Mouse (Mus musculus): ENCODE measurements around the gene Olfr453.

The Olfr453 gene

DNA sequence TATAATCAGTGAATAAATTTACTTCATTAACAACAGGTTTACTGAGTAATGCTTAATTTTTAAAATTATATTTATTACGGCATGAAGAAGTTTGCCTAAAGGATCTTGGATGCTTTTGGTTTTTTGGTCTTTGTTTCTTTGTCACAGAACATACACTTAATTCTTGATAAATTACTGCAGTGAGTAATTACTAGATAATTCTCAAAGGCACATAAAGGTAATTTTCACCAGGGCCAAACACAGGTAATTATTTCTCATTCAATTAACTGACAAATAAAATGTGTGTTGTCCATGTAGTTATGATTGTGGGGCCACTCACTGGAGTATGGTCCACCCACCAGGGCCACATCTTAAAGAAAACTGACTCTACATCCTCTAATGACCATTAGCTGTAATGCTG lies at the start of gene Olfr453:
TSS of gene Olfr453 (plus strand) at position 301 of the 400 bp plus-strand sequence.
- DNase-seq (ENCODE audit: low spot score in 2 of 2) = no peak

DNA sequence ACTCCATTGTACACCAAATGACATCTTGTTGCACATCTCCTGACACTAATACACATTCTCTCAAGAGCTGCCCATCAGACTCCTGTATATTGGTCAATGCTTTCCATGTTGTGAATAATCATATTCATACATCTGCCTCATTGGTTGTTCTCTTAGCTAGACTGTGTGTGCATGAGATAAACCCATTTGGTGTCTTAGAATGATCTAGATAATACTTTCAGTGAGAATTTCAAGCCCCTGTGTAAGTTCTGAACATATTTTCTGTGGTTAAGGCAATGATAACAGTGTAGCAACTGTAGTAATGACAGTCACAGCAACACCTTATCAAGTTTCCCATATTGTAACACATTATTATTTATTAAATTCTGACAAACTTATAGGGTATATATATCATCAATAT lies 49.4 kb upstream of the Olfr453 start:
- DNase-seq (ENCODE audit: low spot score in 2 of 2) = no peak

DNA sequence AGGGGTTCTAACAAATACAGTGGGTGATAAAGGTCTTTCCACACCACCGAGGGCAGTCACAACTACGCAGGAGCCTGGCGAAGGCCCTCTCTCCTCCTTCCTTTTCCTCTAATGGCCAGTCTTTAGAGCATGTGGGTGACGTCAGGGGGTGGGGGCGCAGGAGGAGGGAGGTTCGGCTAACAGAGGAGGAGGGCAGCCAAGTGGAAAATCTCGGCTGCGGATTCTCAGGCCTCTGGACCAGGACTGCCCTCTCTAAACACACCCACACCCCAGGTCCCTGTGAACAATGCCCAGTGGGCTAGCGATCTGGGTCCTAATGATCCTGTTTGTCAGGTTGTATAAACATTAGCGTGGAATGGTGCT lies 47.0 kb upstream of the Olfr453 start:
- peak; percentile 63 to 81 for DNase-seq (ENCODE audit: low spot score in 2 of 2)

DNA sequence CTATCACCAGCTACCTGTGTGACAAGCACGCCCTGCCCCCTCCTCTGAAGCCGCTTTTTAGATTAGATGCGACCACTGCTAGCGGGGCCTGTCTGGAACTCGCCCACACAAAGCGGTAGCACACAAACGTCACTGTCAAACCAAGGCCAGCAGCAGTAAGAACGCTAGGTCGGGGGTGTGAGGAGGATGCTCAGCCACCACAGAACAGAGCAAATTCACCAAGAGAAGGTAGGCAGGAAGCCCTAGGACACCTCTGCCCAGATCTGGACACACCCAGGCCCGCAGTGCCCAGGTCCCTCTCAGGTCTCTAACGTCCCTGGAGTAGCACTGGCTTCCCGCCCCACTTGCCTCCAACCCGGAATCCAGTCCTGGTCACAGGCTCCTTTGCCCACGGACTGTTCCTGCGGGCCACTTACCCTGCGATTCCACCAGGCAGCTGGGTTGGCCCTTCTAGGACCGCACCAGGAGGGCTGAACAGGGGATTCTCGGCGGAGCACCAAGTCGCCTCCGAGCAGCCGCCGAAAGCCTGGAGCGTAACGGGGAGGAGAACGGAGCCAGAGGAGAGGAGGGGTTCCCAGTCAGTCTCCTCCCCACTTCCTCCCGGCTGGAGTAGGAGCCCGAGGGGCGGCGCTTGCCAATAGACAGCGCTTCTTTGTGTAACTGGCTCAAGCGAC lies 46.5 kb upstream of the Olfr453 start:
- DNase-seq (ENCODE audit: low spot score in 2 of 2) = peak; percentile 55 to 82

DNA sequence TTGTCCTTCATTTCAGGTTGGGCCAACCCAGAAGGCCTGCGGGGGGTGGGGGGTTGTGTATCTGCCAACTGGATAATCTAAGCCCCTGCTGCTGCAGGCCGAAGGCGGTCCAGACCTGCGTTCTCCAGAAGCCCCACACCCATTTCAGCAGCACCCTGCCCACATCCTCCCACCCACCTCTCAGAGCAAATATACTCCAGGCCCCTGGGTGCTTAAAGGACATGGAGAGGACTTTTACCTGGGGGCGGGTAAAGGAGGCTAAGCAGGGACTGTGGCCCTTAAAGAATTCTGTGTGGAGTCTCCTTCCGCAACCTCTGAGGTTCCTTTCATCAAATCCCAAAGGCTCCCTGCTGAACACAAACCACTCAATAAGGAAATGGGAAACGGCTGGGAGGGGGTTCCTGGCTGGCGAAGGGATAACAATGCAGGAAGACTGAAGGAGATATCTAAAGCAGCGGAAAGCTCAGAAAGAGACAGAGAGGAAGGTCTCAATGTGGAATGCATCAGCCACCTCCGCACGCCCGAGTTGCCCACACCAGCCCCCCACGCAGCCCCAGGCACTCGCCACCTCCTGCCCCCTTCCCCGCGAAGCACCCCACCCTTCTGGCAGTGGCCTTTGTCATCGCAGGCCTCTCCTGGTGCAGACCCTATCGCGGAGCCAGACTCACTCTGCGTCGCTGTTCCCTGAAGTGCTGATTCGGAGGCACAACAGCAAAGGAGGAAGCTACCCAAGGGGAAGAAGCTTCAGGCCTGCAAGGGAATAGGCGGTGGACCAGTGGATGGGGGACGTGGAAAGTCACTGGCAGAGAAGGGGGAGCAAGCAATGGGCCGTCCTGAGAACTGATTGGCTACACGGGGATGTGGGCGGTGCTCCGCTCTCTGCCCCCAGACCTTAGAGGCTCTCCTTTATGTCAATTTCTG lies 29.6 kb upstream of the Olfr453 start, which contains the start of gene Tcaf1:
TSS of gene Tcaf1 (minus strand) at position 798 of the 921 bp plus-strand sequence.
- peak; percentile 18 to 70 for DNase-seq (ENCODE audit: low spot score in 2 of 2)

DNA sequence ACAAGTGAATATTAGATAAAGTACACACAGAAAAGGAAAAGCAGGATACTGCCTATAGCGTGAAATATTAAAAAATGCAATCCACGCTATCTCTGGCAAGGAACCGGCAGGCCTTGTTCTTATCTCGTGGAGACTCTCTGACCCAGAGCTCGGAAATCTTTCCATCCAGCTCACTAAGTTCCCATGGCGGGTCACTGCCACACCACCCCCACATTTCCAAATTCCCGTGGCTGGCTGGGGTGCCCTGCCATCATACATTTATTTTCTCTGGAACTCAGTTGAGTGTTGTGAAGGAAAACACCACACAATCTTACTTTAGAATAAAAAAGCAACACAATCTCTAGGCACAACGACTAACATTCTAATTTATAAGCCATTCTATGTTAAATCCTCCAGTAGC lies 24.5 kb upstream of the Olfr453 start:
- DNase-seq (ENCODE audit: low spot score in 2 of 2) = no peak

DNA sequence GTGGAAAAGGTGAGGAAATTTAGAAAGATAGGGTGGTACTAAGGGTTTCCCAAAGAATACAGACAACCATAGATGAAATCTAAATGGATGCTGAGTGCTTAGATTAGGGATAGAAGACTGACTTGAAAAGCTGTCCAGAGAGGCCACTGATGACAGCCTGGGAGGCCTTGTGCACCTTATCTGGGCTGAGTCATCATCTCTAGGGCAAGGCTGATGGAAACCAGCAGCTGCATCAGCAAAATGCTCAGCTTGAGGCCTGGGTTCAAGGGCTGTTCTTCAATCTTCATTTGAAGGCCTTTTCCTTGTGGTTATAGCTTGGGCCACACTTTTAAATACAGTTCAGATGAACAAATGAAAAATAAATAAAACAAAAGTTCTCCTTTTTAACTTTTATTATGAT lies 21.2 kb upstream of the Olfr453 start:
- DNase-seq (ENCODE audit: low spot score in 2 of 2) = no peak

DNA sequence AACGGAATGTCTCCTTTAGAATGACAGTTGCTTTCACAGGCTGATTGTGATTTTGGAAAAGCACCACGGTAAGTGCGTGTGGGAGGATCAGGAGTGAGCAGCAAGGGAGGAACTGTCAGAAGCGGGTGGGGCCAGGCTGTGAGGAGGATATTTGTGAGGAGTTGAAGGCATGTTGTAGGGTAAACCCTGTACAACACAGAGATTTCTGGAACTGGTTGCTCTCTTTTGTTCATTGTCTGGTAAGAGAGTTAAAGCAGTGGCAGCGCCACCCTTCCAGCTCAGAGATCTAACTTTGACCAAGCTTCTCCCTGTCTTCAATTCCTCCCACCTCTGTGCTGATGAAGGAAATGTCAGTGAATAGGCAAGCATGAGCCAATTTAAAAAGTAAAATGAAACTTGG lies 3.1 kb downstream of the Olfr453 start:
- no peak for DNase-seq (ENCODE audit: low spot score in 2 of 2)

DNA sequence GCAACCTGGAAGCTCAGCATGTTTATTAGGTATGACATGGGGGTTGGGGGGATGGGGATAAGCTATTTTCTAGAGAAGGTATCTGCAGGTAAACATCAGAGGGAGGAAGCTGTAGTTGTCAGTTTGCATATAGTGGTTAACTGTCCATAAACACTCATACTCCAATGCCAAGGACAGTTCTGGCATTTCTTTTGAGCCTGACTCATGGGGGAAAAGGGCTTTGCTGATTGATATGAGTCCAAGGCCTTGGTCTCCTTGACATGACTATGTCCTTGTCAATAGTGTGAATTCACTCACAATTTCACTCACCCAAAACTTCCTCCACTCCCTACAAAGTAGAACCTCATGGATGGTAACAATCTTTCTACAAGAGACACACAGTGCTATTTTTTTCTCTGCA lies 8.7 kb downstream of the Olfr453 start:
- no peak for DNase-seq (ENCODE audit: low spot score in 2 of 2)

DNA sequence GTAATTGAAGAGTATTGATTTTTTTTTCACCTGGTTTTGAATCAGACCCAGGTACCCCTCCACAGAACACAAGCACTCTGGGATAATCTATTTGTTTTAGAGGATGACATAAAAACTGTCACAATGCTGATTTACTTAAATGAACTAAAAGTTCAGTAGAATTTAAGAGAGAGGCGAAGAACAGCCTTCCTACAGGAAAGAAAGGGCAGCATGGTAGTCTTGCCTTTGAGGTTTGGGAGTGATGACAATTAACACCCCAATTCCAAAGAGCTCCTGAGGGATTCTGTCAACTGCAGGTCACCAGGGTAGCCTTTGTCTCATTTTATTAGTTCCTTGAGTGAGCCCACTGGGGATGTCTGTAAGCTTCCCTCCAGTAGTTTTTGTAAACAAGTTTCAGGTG lies 16.9 kb downstream of the Olfr453 start, which contains the start of gene Olfr38:
TSS of gene Olfr38 (plus strand) at position 301 of the 400 bp plus-strand sequence.
- DNase-seq (ENCODE audit: low spot score in 2 of 2) = no peak

DNA sequence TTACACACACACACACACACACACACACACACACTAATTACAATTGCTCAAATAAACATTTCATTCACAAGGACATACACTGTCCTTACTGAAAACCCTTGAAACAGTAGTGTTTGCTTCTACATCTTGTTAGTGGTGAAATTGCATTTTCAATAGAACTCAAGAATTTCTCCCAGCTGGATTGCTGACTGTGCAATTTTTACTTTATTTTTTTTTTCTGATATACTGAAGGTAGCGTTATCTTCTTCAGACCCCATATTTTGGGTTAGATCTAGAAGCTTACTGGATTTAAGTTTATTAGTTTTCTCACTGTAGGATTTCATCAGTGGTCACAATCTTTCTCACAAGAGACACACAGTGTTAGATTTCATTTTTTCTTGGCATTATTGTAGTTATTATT lies 37.9 kb downstream of the Olfr453 start:
- no peak for DNase-seq (ENCODE audit: low spot score in 2 of 2)

DNA sequence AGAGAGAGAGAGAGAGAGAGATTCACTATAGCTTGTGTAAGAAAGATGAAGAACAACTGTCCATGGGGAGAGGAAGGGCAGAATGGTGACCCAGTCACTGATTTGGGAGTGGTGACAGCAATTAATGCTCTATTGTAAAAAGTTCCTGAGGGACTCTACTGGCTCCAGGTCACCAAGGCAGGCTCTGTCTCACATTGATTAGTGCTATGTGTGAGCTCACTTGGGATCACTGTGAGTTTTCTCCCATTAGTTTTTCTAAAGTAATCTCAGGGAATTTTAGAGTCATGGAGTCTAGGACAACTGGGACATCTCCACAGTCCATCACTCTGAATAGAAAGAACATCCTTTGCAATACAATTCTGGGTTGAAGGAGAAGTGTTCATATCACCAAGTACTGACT lies 45.6 kb downstream of the Olfr453 start, which contains the start of gene Olfr452:
TSS of gene Olfr452 (plus strand) at position 301 of the 400 bp plus-strand sequence.
- DNase-seq (ENCODE audit: low spot score in 2 of 2) = no peak

DNA sequence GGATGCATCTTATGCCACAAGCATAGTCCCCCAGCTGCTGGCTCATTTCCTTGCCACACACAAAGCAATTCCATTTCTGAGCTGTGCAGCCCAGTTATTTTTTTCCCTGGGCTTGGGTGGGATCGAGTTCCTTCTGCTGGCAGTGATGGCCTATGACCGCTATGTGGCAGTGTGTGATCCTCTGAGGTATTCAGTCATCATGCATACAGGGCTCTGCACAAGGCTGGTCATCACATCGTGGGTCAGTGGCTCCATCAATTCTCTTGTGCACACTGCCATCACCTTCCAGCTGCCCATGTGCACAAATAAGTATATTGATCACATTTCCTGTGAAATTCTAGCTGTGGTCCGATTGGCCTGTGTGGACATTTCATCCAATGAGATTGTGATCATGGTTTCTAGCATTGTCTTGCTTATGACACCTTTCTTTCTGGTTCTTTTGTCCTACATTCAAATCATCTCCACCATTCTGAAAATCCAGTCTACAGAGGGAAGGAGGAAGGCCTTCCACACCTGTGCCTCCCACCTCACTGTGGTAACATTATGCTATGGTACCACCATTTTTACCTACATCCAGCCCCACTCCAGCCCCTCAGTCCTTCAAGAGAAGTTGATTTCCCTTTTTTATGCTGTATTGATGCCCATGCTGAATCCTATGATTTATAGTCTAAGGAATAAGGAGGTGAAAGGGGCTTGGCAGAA lies 51.2 kb downstream of the Olfr453 start:
- DNase-seq (ENCODE audit: low spot score in 2 of 2) = no peak

DNA sequence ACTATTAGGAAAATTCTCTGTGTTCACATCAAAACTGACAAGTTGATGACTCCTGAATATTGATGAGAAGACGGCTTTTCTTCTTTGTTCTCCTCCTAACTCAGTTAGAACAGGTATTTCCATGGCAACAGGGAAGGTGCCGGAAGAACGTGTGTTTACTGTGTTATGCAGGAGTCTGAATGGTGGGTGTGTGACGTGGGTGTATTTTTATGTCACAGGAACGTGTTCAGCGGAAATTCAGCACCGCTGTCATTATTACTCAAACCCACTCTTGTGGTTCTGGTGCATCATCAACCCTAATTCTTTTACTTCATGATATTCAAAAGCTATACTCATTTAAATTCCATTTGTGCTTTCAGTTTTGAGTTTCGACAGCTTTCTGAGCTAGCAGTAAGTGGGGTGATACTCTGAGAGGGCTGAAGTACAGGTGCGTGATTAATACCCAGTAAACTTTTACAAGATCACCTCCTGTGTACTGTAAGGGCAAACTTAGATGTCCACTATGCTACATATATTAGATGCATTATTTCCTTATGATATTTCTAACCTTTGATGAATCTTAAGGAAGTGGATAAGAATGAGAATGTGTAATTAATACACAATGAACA lies 51.9 kb downstream of the Olfr453 start:
- no peak for DNase-seq (ENCODE audit: low spot score in 2 of 2)

DNA sequence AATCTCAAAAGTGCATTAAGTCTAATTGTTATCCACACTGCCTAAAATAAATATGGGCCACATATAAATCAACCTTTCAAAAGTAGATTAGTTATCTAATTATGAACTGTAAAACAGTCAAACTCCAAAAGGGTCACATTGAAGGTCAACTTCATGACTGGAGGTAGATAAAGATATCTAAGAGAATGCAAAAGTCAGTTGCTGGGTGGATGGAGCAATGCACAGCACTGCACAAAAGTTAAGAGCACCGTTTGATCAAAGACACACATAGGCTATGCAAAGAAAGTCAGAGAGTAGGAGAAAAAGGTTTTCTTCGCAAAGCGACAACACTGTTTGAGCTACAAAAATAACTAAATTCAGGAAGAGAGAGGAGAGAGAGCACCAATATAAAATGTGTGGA lies 55.8 kb downstream of the Olfr453 start:
- no peak for DNase-seq (ENCODE audit: low spot score in 2 of 2)

All from urinary bladder, postnatal 36 days (tissue).